Mouse (Mus musculus): ENCODE measurements around the gene Pglyrp3.
"Not testable (repeated sequence)": the region's sequence is repeated elsewhere in the genome, so short reads cannot be mapped to it uniquely, and the experiment has no call there.

Gene Pglyrp3

DNA sequence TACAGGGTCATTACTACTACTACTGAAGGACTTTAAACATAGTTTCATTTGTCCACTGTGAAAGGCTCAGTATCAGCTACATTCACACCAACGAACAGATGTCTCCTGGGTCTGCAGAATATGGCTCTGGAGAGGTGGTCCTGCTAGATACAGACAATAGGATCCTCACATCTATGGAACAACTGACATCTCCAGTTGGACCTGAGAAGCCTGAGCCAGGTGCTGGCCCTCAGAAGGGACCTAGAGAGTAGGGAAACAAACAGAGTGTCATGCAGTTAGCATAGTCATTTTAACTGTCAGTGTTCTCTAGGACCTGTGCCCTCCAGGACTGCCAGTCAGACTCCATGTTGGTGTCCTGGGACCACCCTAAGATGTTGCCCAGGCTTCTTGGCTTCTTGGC lies at the start of gene Pglyrp3:
TSS of gene Pglyrp3 (plus strand) at position 301 of the 400 bp plus-strand sequence.
- no peak for DNase-seq (ENCODE audit: extremely low spot score, low spot score)

DNA sequence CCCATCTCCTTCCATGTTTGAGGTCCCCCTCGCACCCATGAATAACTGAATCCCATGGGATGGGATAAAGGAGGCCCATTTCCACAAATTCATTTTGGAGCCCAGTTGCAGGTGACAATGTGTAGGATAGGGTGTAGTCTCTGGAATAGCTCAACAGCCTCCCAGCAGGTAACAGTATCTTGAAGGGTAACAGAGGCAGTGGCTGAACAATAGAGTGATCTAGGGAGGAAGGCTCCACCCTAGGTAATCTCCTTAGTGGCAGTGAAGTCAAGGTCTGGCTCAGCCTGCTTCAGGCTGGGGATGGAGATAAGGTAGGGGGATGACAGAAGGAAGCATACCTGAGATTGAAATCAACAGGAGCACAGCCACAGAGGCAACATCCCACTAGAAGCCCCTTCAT lies 3.4 kb upstream of the Pglyrp3 start:
- DNase-seq (ENCODE audit: extremely low spot score, low spot score) = no peak

- DNase-seq (ENCODE audit: extremely low spot score, low spot score) = not testable (repeated sequence)
These were observed 10.2 kb downstream of the Pglyrp3 start for GRCm38 (mm10) chr3:92024541-92024940.

- DNase-seq (ENCODE audit: extremely low spot score, low spot score) = no peak
These were observed 18.8 kb downstream of the Pglyrp3 start for GRCm38 (mm10) chr3:92033203-92033602.

- DNase-seq (ENCODE audit: extremely low spot score, low spot score) = no peak
These were observed 19.5 kb downstream of the Pglyrp3 start for GRCm38 (mm10) chr3:92033892-92034291.

- no peak for DNase-seq (ENCODE audit: extremely low spot score, low spot score)
These were observed 36.1 kb downstream of the Pglyrp3 start for GRCm38 (mm10) chr3:92050382-92051054.

DNA sequence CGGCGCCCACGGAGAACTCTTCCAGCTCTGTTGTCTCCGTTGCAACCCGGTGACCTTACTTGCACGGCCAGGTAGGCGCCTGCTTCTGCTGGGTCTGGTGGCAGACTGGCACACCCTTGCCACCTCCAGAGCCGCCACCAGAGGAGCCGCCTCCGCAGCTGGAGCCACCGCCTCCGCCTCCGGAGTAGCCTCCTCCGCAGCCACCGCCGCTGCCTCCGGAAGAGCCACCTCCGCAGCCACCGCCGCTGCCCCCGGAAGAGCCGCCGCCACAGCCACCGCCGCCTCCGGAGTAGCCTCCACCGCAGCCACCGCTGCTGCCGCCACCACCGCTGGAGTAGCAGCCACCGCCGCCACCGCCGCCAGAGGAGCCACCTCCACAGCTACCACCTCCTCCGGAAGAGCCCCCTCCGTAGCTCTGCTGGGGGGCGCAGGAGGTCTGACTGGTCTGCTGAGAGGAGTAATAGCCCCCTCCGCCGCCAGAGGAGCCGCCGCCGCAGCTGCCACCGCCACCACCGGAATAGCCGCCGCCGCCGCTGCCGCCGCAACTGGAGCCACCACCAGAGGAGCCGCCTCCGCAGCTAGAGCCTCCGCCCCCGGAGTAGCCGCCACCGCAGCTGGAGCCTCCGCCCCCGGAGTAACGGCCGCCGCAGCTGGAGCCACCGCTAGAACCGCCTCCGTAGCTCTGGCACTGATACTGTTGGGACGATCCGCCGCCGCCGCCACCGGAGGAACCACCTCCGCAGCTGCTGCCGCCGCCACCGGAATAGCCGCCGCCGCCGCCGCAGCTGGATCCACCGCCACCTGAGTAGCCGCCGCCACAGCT lies 66.3 kb downstream of the Pglyrp3 start:
- no peak for DNase-seq (ENCODE audit: extremely low spot score, low spot score)

All from neural tube, embryonic 10.5 days (tissue).